Mouse (Mus musculus) hindbrain, embryonic 14.5 days (tissue): ENCODE measurements at regions not wholly inside any gene's neighbourhood (a gene's known extent, or its start where the extent isn't known, plus 50 kb on each side); places are given as distances from the start of the nearest gene placed in this dataset.

ENCODE experiments used
- ATAC-seq: fragments of 200-750 bp; cut with Nextera tagmentation; 2 replicates; pipeline ENCODE4 v1.8.0; 2017; ENCODE audit warnings: moderate number of reproducible peaks, mild to moderate bottlenecking, moderate TSS enrichment, moderate library complexity; ENCODE audit not compliant: low FRiP score
- DNase-seq: peaks from one replicate; pipeline ENCODE4 v3.0.0-alpha.2; 2015; ENCODE audit warnings: low spot score
- H3K27ac ChIP-seq: fragments of 300-500 bp; sonication (generic); 2 replicates; pipeline ENCODE4 v1.5.1; 2014; ENCODE audit warnings: mild to moderate bottlenecking, moderate library complexity
- H3K27me3 ChIP-seq: fragments of 300-500 bp; sonication (generic); 2 replicates; pipeline ENCODE4 v1.6.1; 2014; ENCODE audit warnings: mild to moderate bottlenecking, low read length, mixed read lengths; ENCODE audit not compliant: control insufficient read depth, insufficient read depth
- H3K36me3 ChIP-seq: fragments of 300-500 bp; sonication (generic); replicated peaks from 2 replicates; pipeline ENCODE4 v1.6.1; 2014; ENCODE audit not compliant: control insufficient read depth, insufficient read depth
- H3K4me1 ChIP-seq: fragments of 300-500 bp; sonication (generic); replicated peaks from 2 replicates; pipeline ENCODE4 v1.6.1; 2014; ENCODE audit warnings: antibody characterized with exemption, low read length, mixed read lengths; ENCODE audit not compliant: control insufficient read depth, insufficient read depth
- H3K4me2 ChIP-seq: fragments of 300-500 bp; sonication (generic); replicated peaks from 2 replicates; pipeline ENCODE4 v1.6.1; 2014; ENCODE audit warnings: mild to moderate bottlenecking, moderate library complexity
- H3K4me3 ChIP-seq: fragments of 300-500 bp; sonication (generic); replicated peaks from 2 replicates; pipeline ENCODE4 v1.5.1; 2014; ENCODE audit warnings: mild to moderate bottlenecking, low read length
- H3K9ac ChIP-seq: fragments of 300-500 bp; sonication (generic); 2 replicates; pipeline ENCODE4 v1.6.1; 2014
- H3K9me3 ChIP-seq: fragments of 300-500 bp; sonication (generic); 2 replicates; pipeline ENCODE4 v1.6.1; 2016; ENCODE audit warnings: low read length; ENCODE audit not compliant: control insufficient read depth
- WGBS: fragments of 180-500 bp; shearing (Covaris S2); extraction: QIAGEN DNeasy Blood & Tissue Kit; methylation state at CpG from one replicate; pipeline ENCODE4 v1.1.7; 2014; 5-methylcytosine and 5-hydroxymethylcytosine counted together

GRCm38 (mm10) chr4:22891974-22892693 is 404.0 kb upstream of the Pou3f2 start:
- Histone ChIP-seq H3K27ac (no peak overlapping the region), H3K4me1 (no peaks in the 10 kb centered on the region), H3K27me3 (no peaks in the 10 kb centered on the region), H3K36me3 (no peaks in the 10 kb centered on the region), H3K4me2 (no peak overlapping the region), H3K4me3 (no peak overlapping the region), H3K9me3 (no peaks in the 10 kb centered on the region), H3K9ac (no peak overlapping the region)
- WGBS: 27% methylated on average over 3 of the region's 3 CpGs
- ATAC-seq (no peak; the same call in 1 of the 2 replicates), DNase-seq (no peak)

- no peak overlapping the region for H3K4me3 ChIP-seq
- no peak for ATAC-seq
- 0 out of 2 replicates have a peak, but pooled peaks cover 5% of the 10 kb centered on the region for H3K9me3 ChIP-seq
- H3K4me1 ChIP-seq: no peaks in the 10 kb centered on the region
- H3K9ac ChIP-seq: no peak overlapping the region
- H3K4me2 ChIP-seq: no peak overlapping the region
- H3K27ac ChIP-seq: no peak overlapping the region
- H3K36me3 ChIP-seq: no peaks in the 10 kb centered on the region
- 18% methylated on average over 7 of the region's 7 CpGs for WGBS
- DNase-seq: no peak
- no peaks in the 10 kb centered on the region for H3K27me3 ChIP-seq
Measured at GRCm38 (mm10) chr4:22880692-22881091, 392.5 kb upstream of the Pou3f2 start.

GRCm38 (mm10) chr4:22875392-22875791 is 387.2 kb upstream of the Pou3f2 start:
- WGBS: 63% methylated on average over 3 of the region's 3 CpGs
- DNase-seq (no peak), ATAC-seq (no peak)
- Histone ChIP-seq H3K36me3 (no peaks in the 10 kb centered on the region), H3K4me1 (no peaks in the 10 kb centered on the region), H3K4me2 (no peak overlapping the region), H3K9me3 (no peaks in the 10 kb centered on the region), H3K27me3 (no peaks in the 10 kb centered on the region), H3K4me3 (no peak overlapping the region), H3K9ac (no peak overlapping the region), H3K27ac (no peak overlapping the region)

- Histone ChIP-seq H3K9me3 (no peaks in the 10 kb centered on the region), H3K27ac (peak overlapping the region; percentile 75), H3K27me3 (no peaks in the 10 kb centered on the region), H3K4me2 (peak overlapping the region; percentile 47), H3K4me1 (peaks cover 17% of the 10 kb centered on the region; the same call in 1 of the 2 replicates), H3K36me3 (no peaks in the 10 kb centered on the region), H3K9ac (peak overlapping the region; percentile 25; the same call in 1 of the 2 replicates), H3K4me3 (peak overlapping the region; percentile 17; the same call in 1 of the 2 replicates)
- WGBS: 12% methylated on average over 7 of the region's 7 CpGs
- DNase-seq (no peak), ATAC-seq (no peak; the same call in 1 of the 2 replicates)
Measured at GRCm38 (mm10) chr4:22836124-22836445, 347.9 kb upstream of the Pou3f2 start.

- DNase-seq (peak; percentile 62), ATAC-seq (peak; percentile 84)
- Histone ChIP-seq H3K4me1 (peaks cover 17% of the 10 kb centered on the region; the same call in 1 of the 2 replicates), H3K27me3 (no peaks in the 10 kb centered on the region), H3K27ac (peak overlapping the region; percentile 75), H3K9me3 (no peaks in the 10 kb centered on the region), H3K9ac (peak overlapping the region; percentile 25; the same call in 1 of the 2 replicates), H3K4me3 (peak overlapping the region; percentile 17; the same call in 1 of the 2 replicates), H3K4me2 (peak overlapping the region; percentile 47), H3K36me3 (no peaks in the 10 kb centered on the region)
- WGBS: under 1% methylated on average over 9 of the region's 9 CpGs
Measured at GRCm38 (mm10) chr4:22835381-22836123, 347.4 kb upstream of the Pou3f2 start.

- Histone ChIP-seq H3K4me1 (peaks cover 17% of the 10 kb centered on the region; the same call in 1 of the 2 replicates), H3K27me3 (no peaks in the 10 kb centered on the region), H3K4me3 (no peak overlapping the region), H3K9ac (no peak overlapping the region; the same call in 1 of the 2 replicates), H3K4me2 (0 out of 2 replicates have a peak overlapping the region, but pooled peaks have one; percentile 47), H3K27ac (peak overlapping the region; percentile 32; the same call in 1 of the 2 replicates), H3K9me3 (no peaks in the 10 kb centered on the region), H3K36me3 (no peaks in the 10 kb centered on the region)
- ATAC-seq: no peak
- 11% methylated on average over 1 of the region's 1 CpGs for WGBS
- no peak for DNase-seq
Measured at GRCm38 (mm10) chr4:22833851-22834440, 345.8 kb upstream of the Pou3f2 start.

- ATAC-seq (no peak), DNase-seq (no peak)
- H3K9me3 ChIP-seq: no peaks in the 10 kb centered on the region
- H3K27ac ChIP-seq: no peak overlapping the region
- H3K4me3 ChIP-seq: no peak overlapping the region
- no peak overlapping the region for H3K9ac ChIP-seq
- H3K4me2 ChIP-seq: no peak overlapping the region
- WGBS: 18% methylated on average over 3 of the region's 3 CpGs
- no peaks in the 10 kb centered on the region for H3K27me3 ChIP-seq
- H3K36me3 ChIP-seq: no peaks in the 10 kb centered on the region
- H3K4me1 ChIP-seq: no peaks in the 10 kb centered on the region
Measured at GRCm38 (mm10) chr4:22803665-22804064, 315.5 kb upstream of the Pou3f2 start.

GRCm38 (mm10) chr4:22792826-22793225 is 304.7 kb upstream of the Pou3f2 start:
- Histone ChIP-seq H3K27me3 (no peaks in the 10 kb centered on the region), H3K36me3 (no peaks in the 10 kb centered on the region), H3K9ac (no peak overlapping the region), H3K4me1 (no peaks in the 10 kb centered on the region), H3K27ac (no peak overlapping the region), H3K4me3 (no peak overlapping the region), H3K9me3 (no peaks in the 10 kb centered on the region), H3K4me2 (no peak overlapping the region)
- ATAC-seq (no peak), DNase-seq (no peak)
- 81% methylated on average over 1 of the region's 1 CpGs for WGBS

- DNase-seq (no peak), ATAC-seq (no peak)
- no peaks in the 10 kb centered on the region for H3K27me3 ChIP-seq
- H3K36me3 ChIP-seq: no peaks in the 10 kb centered on the region
- H3K4me2 ChIP-seq: no peak overlapping the region
- H3K27ac ChIP-seq: no peak overlapping the region
- no peaks in the 10 kb centered on the region for H3K4me1 ChIP-seq
- 66% methylated on average over 3 of the region's 3 CpGs for WGBS
- H3K9me3 ChIP-seq: no peaks in the 10 kb centered on the region
- H3K9ac ChIP-seq: no peak overlapping the region
- H3K4me3 ChIP-seq: no peak overlapping the region
Measured at GRCm38 (mm10) chr4:22787866-22788265, 299.7 kb upstream of the Pou3f2 start.
